Comparison of ENCODE assay signal across 10 mouse cellular contexts in genomic region chr9:103465711-103466220, GRCm38 (mm10). TPM values are rescaled to one million over a fixed set of nuclear protein-coding genes. Genes with fewer than 3 reads are reported as not detected.
A peak's percentile ranks its signal among the peaks of the same experiment; 100 is the strongest.
DNase-seq lines count a peak whose midpoint lies in the region; ATAC-seq lines count a peak whose summit lies in the region.
"Had no signal": no experiment of that assay in that cellular context is flagged by ENCODE, and none has a peak within 500 bp of the region (broad histone marks: within the 10 kb centered on the region; RNA-seq: fewer than 3 reads in every experiment).

No protein-coding gene starts in this region.

- no peak overlapping the region for H3K4me2 ChIP-seq in hindbrain, embryonic 13.5 days
- H3K4me2 ChIP-seq in midbrain, embryonic 13.5 days (replicated peaks): no peak overlapping the region
- no peak overlapping the region for H3K4me2 ChIP-seq in heart, embryonic 11.5 days
- no peak overlapping the region for H3K4me2 ChIP-seq in kidney, embryonic 14.5 days (replicated peaks; ENCODE audit: low read depth, low read length)
- H3K4me2 ChIP-seq: embryonic facial prominence, embryonic 13.5 days; liver, embryonic 15.5 days had no signal

- peak; percentile 70 for ATAC-seq in hindbrain, embryonic 13.5 days (ENCODE audit: low FRiP score)
- peak; percentile 92 for ATAC-seq in midbrain, embryonic 13.5 days
- no peak for ATAC-seq in heart, embryonic 11.5 days (replicated peaks; ENCODE audit: insufficient number of reproducible peaks, low FRiP score, low TSS enrichment)
- no peak for ATAC-seq in kidney, embryonic 14.5 days (ENCODE audit: low FRiP score, low TSS enrichment)
- ATAC-seq in monocyte, adult 5-6 weeks (replicated peaks; ENCODE audit: insufficient number of reproducible peaks, low FRiP score, low TSS enrichment, poor library complexity, severe bottlenecking): no peak

- H3K36me3 ChIP-seq in hindbrain, embryonic 13.5 days: no peaks in the 10 kb centered on the region
- no peaks in the 10 kb centered on the region for H3K36me3 ChIP-seq in midbrain, embryonic 13.5 days
- H3K36me3 ChIP-seq in heart, embryonic 11.5 days (ENCODE audit: control insufficient read depth, insufficient read depth, low read length): no peaks in the 10 kb centered on the region
- H3K36me3 ChIP-seq in kidney, embryonic 14.5 days (ENCODE audit: control insufficient read depth, insufficient read depth, low read length): no peaks in the 10 kb centered on the region
- H3K36me3 ChIP-seq: embryonic facial prominence, embryonic 13.5 days; liver, embryonic 15.5 days had no signal

- H3K4me1 ChIP-seq in hindbrain, embryonic 13.5 days (replicated peaks): peaks cover 19% of the 10 kb centered on the region
- H3K4me1 ChIP-seq in midbrain, embryonic 13.5 days (replicated peaks): peaks cover 37% of the 10 kb centered on the region
- no peaks in the 10 kb centered on the region for H3K4me1 ChIP-seq in heart, embryonic 11.5 days (ENCODE audit: control insufficient read depth, insufficient read depth, low read length)
- H3K4me1 ChIP-seq in kidney, embryonic 14.5 days (ENCODE audit: control insufficient read depth, insufficient read depth, low read length): no peaks in the 10 kb centered on the region
- H3K4me1 ChIP-seq: liver, embryonic 15.5 days had no signal

- peak; percentile 29 for DNase-seq in adrenal gland, adult 2 months
- DNase-seq in adrenal gland, postnatal 4 days (ENCODE audit: low spot score in 2 of 2): no peak
- DNase-seq in cerebellum, adult 18-20 months: peak; percentile 36 to 45

- peak overlapping the region; percentile 83 for H3K27ac ChIP-seq in hindbrain, embryonic 13.5 days
- peak overlapping the region; percentile 83 for H3K27ac ChIP-seq in midbrain, embryonic 13.5 days
- no peak overlapping the region for H3K27ac ChIP-seq in heart, embryonic 11.5 days (ENCODE audit: low read depth, low read length)
- H3K27ac ChIP-seq in kidney, embryonic 14.5 days (ENCODE audit: low read depth, low read length): no peak overlapping the region
- H3K27ac ChIP-seq: embryonic facial prominence, embryonic 13.5 days; liver, embryonic 15.5 days had no signal

- no peaks in the 10 kb centered on the region for H3K9me3 ChIP-seq in hindbrain, embryonic 13.5 days
- H3K9me3 ChIP-seq in midbrain, embryonic 13.5 days: no peaks in the 10 kb centered on the region
- H3K9me3 ChIP-seq in heart, embryonic 11.5 days (replicated peaks; ENCODE audit: control insufficient read depth, low read length): no peaks in the 10 kb centered on the region
- no peaks in the 10 kb centered on the region for H3K9me3 ChIP-seq in kidney, embryonic 14.5 days (ENCODE audit: control insufficient read depth, low read length)
- H3K9me3 ChIP-seq: embryonic facial prominence, embryonic 13.5 days; liver, embryonic 15.5 days had no signal

- 0 out of 2 replicates have a peak, but pooled peaks cover 4% of the 10 kb centered on the region for H3K27me3 ChIP-seq in hindbrain, embryonic 13.5 days
- H3K27me3 ChIP-seq in midbrain, embryonic 13.5 days: no peaks in the 10 kb centered on the region
- no peaks in the 10 kb centered on the region; the same call in 1 of the 2 replicates for H3K27me3 ChIP-seq in heart, embryonic 11.5 days (ENCODE audit: control insufficient read depth, insufficient read depth, low read length)
- H3K27me3 ChIP-seq in kidney, embryonic 14.5 days (ENCODE audit: control insufficient read depth, insufficient read depth, low read length): no peaks in the 10 kb centered on the region
- H3K27me3 ChIP-seq: embryonic facial prominence, embryonic 13.5 days; liver, embryonic 15.5 days had no signal

- H3K9ac ChIP-seq in hindbrain, embryonic 13.5 days: no peak overlapping the region
- H3K9ac ChIP-seq in midbrain, embryonic 13.5 days (replicated peaks): no peak overlapping the region
- no peak overlapping the region for H3K9ac ChIP-seq in heart, embryonic 11.5 days (ENCODE audit: low read depth, low read length)
- H3K9ac ChIP-seq in kidney, embryonic 14.5 days (ENCODE audit: low read depth, low read length): no peak overlapping the region
- H3K9ac ChIP-seq: embryonic facial prominence, embryonic 13.5 days; liver, embryonic 15.5 days had no signal

- 34% methylated on average over 13 of the region's 13 CpGs for WGBS in hindbrain, embryonic 13.5 days
- WGBS in midbrain, embryonic 13.5 days: 14% methylated on average over 13 of the region's 13 CpGs
- 75% methylated on average over 13 of the region's 13 CpGs for WGBS in heart, embryonic 11.5 days (ENCODE audit: insufficient replicate concordance)
- 63% methylated on average over 13 of the region's 13 CpGs for WGBS in kidney, embryonic 14.5 days

- H3K4me3 ChIP-seq in hindbrain, embryonic 13.5 days: no peak overlapping the region
- no peak overlapping the region for H3K4me3 ChIP-seq in midbrain, embryonic 13.5 days (replicated peaks)
- H3K4me3 ChIP-seq in heart, embryonic 11.5 days (ENCODE audit: low read depth, low read length): no peak overlapping the region
- no peak overlapping the region for H3K4me3 ChIP-seq in kidney, embryonic 14.5 days (ENCODE audit: low read length)
- H3K4me3 ChIP-seq: embryonic facial prominence, embryonic 13.5 days; liver, embryonic 15.5 days had no signal

RNA-seq across cellular contexts. Expression of gene Bfsp2, which starts 14.5 kb away (rescaled TPM):
- not detected for total RNA-seq in adrenal gland, adult 2 months (2021)
- polyA plus RNA-seq in adrenal gland, adult 2 months (2012; rRNA removed): not detected in 2 replicates
- total RNA-seq in adrenal gland, postnatal 4 days (2021): not detected
- polyA plus RNA-seq in hindbrain, embryonic 13.5 days (2015; fragmentation: Nextera tagmentation; extraction: Ambion mirVana): 3.1 and 4.5 TPM in 2 replicates
- 3.5 and 4.0 TPM in 2 replicates for polyA plus RNA-seq in midbrain, embryonic 13.5 days (2015; fragmentation: Nextera tagmentation; extraction: Ambion mirVana)
- polyA plus RNA-seq in heart, embryonic 11.5 days (2014; fragmentation: Nextera tagmentation; extraction: Ambion mirVana): 0.25 and 0.60 TPM in 2 replicates
- polyA plus RNA-seq in kidney, embryonic 14.5 days (2014; fragmentation: Nextera tagmentation; extraction: Ambion mirVana): 0.60 and 0.70 TPM in 2 replicates
- total RNA-seq in monocyte, adult 5-6 weeks (2017): 3.0 TPM in 2 of 3 replicates, not detected in the other

Comparison
In these comparisons a context has a peak if more than half of its experiments do, and no peak if none do; other contexts are left out.
1. DNase-seq: peak in adrenal gland, adult 2 months (single experiment) and cerebellum, adult 18-20 months (2 of 2); none in adrenal gland, postnatal 4 days (0 of 2).
2. ATAC-seq: peak in hindbrain, embryonic 13.5 days (single experiment) and midbrain, embryonic 13.5 days (single experiment); none in heart, embryonic 11.5 days (single experiment), kidney, embryonic 14.5 days (single experiment) and monocyte, adult 5-6 weeks (single experiment).
3. H3K27ac ChIP-seq: peak in hindbrain, embryonic 13.5 days (single experiment) and midbrain, embryonic 13.5 days (single experiment); none in heart, embryonic 11.5 days (single experiment) and kidney, embryonic 14.5 days (single experiment).